Mouse (Mus musculus) forebrain, embryonic 10.5 days (tissue): Measurements from ENCODE around the gene Zfp697. TPM values are rescaled to one million over a fixed set of nuclear protein-coding genes. Genes with fewer than 3 reads are reported as not detected.
"Not testable (repeated sequence)": the region's sequence is repeated elsewhere in the genome, so short reads cannot be mapped to it uniquely, and the experiment has no call there.

Experiments
- DNase-seq: peaks from one replicate; pipeline ENCODE4 v3.0.0-alpha.2; 2017; ENCODE audit warnings: low spot score; ENCODE audit errors: extremely low spot score
- H3K27ac ChIP-seq: fragments of 300-500 bp; sonication (generic); 2 replicates; pipeline ENCODE4 v1.5.1; 2016; ENCODE audit warnings: mild to moderate bottlenecking
- H3K27me3 ChIP-seq: fragments of 300-500 bp; sonication (generic); 2 replicates; pipeline ENCODE4 v1.6.1; 2016; ENCODE audit warnings: mild to moderate bottlenecking; ENCODE audit not compliant: poor library complexity, severe bottlenecking
- H3K36me3 ChIP-seq: fragments of 300-500 bp; sonication (generic); replicated peaks from 2 replicates; pipeline ENCODE4 v1.6.1; 2016; ENCODE audit warnings: mild to moderate bottlenecking, moderate library complexity
- H3K4me1 ChIP-seq: fragments of 300-500 bp; sonication (generic); 2 replicates; pipeline ENCODE4 v1.6.1; 2016
- H3K4me3 ChIP-seq: fragments of 300-500 bp; sonication (generic); 2 replicates; pipeline ENCODE4 v1.5.1; 2016; ENCODE audit warnings: mild to moderate bottlenecking, moderate library complexity
- H3K9me3 ChIP-seq: fragments of 300-500 bp; sonication (generic); 2 replicates; pipeline ENCODE4 v1.6.1; 2016; ENCODE audit warnings: mild to moderate bottlenecking, moderate library complexity
- WGBS: fragments of 180-500 bp; shearing (Covaris S2); methylation state at CpG from one replicate; pipeline ENCODE4 v1.1.7; 2016; 5-methylcytosine and 5-hydroxymethylcytosine counted together
- polyA plus RNA-seq: library from polyadenylated mRNA; unstranded; fragments of >200 nt; fragmentation: Nextera tagmentation; extraction: Ambion mirVana; gene quantifications from 2 replicates; pipeline ENCODE4 v1.2.1, GENCODE M21; 2016

The Zfp697 gene
- polyA plus RNA-seq, 1 experiment from 2014 or later: 7.1 TPM

DNA sequence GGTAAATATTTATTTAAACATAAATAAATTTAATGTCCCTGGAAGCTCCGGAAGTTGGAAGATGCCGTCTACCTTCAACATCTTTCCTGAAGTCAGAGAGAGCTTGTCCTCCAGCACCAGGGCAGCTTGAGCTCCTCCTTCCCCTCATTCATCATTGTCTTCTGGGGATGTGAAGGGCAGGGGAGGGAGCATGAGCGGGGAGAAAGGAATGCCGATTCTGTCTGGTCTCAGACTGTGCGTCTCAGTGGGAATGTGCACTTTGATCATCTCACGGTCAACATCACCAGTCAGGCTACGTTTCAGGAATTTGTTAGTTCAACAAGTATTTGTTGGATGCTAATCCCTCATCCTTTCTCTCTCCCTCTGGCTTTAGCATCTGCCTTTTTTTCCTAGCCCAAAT, 3.0 kb upstream of the Zfp697 start:
- Histone ChIP-seq H3K27me3 (no peaks in the 10 kb centered on the region), H3K27ac (no peak overlapping the region), H3K36me3 (no peaks in the 10 kb centered on the region), H3K4me1 (peaks cover 32% of the 10 kb centered on the region), H3K9me3 (no peaks in the 10 kb centered on the region), H3K4me3 (no peak overlapping the region)
- WGBS: 34% methylated on average over 7 of the region's 7 CpGs
- DNase-seq: no peak

DNA sequence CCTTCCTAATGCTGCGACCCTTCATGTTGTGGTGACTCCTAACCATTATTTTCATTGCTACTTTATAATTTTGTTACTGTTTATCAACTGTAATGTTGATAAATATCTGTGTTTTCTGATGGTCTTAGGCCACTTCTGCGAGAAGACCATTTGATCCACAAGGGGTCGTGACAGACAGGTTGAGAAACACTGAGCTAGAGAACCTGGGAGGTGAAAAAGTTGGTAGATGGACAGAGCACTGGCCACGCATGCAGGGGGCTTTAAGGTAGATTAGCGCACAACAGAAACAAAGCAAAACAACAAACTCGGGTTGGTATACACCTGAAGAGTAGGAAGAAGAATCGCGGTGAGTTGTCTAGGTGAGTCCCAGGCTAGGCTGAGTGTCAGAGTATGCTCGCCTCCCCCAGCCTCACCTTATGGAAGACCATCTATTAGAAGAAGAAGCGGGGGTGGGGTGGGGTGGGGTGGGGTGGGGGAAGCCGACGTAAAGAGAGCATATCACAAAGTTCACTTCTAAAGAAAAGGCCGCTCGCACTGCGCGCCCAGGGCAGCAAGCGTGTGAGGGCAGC, 500 bp upstream of the Zfp697 start:
- Histone ChIP-seq H3K36me3 (no peaks in the 10 kb centered on the region), H3K4me3 (peak overlapping the region; percentile 80), H3K9me3 (no peaks in the 10 kb centered on the region), H3K4me1 (peaks cover 40% of the 10 kb centered on the region), H3K27ac (peak overlapping the region; percentile 92), H3K27me3 (no peaks in the 10 kb centered on the region)
- no peak for DNase-seq
- WGBS: 8% methylated on average over 17 of the region's 17 CpGs

DNA sequence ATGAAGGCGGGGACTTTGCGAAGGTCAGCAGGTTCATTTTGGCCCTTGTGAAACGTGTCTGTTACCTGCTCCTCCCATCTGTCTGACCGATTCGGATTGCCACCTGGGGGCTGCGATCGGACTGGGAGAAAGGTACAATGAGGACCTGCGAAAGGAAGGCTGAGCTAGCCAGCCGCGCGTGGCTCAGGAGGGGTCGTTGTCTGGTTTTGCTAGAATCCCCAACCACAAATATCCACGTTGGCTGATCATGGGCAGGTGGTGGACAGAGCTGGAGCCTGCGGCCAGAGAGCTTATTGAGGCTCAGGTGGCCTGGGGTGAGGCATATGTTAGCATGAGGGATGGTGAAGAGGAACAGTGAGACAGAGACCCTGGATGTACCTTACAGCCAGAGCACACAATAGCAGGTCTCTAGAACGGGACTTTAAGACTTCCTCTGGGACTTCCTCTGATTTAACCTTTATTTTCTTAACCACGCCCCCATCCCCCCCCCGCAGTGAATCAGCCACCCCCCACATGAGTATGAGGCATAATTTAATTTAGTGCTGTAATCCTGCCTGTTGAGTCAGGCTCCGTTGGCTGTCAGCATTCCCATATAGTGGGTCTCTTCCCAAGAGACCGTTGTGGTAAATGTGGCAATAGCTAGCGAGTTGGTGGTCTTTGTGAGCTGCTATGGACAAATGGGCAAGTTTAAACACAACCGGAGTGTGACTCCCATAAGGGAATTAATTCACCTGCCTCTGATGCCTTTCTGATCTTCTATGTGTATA, 946 bp downstream of the Zfp697 start:
- H3K36me3 ChIP-seq: no peaks in the 10 kb centered on the region
- DNase-seq: no peak
- WGBS: 11% methylated on average over 21 of the region's 21 CpGs
- peaks cover 40% of the 10 kb centered on the region for H3K4me1 ChIP-seq
- no peaks in the 10 kb centered on the region for H3K9me3 ChIP-seq
- H3K27me3 ChIP-seq: no peaks in the 10 kb centered on the region
- peak overlapping the region; percentile 80 for H3K4me3 ChIP-seq
- peak overlapping the region; percentile 92 for H3K27ac ChIP-seq

DNA sequence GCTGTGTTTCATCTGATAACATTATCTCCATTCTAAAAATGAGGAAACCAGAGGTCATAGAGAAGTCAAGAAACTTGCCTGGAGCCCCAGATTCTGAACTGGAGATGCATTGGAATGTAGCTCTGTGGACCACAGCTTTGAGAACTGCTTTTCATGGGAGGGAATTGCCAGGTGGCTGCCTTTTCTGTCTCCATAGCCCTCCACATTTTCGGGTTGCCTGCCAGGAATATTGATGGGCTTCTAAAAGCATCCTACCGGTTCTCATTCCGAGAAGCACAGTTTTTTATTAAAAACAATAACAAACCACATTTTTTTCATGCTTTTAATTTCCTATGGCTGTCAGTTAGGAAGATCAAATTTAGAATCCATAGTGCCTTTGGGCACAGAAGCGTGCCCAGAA, 4.8 kb downstream of the Zfp697 start:
- Histone ChIP-seq H3K4me1 (peaks cover 30% of the 10 kb centered on the region), H3K4me3 (no peak overlapping the region), H3K27ac (no peak overlapping the region), H3K27me3 (no peaks in the 10 kb centered on the region), H3K36me3 (no peaks in the 10 kb centered on the region), H3K9me3 (no peaks in the 10 kb centered on the region)
- DNase-seq: no peak
- 81% methylated on average over 4 of the region's 4 CpGs for WGBS

DNA sequence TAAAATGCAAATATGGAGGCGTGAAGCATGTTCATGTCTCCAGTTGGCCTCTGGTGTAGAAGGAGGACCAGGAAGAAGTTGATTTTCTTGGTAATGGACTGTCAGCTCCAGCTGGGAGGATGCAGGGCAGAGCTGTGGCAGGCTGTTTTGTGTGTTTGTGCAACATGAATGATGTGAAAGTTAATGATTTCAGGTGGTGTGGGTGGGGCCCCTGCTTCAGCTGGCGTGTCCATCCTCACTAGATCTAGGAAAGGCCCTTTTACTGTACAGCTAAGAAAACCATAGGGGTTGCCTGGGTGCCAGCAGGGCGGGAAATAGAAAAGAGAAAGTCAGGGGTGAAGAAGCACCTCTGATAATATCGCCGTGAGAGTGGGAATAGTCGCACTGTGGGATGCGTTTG, 5.5 kb downstream of the Zfp697 start:
- Histone ChIP-seq H3K4me1 (peaks cover 24% of the 10 kb centered on the region), H3K9me3 (no peaks in the 10 kb centered on the region), H3K27me3 (no peaks in the 10 kb centered on the region), H3K36me3 (no peaks in the 10 kb centered on the region), H3K27ac (no peak overlapping the region), H3K4me3 (no peak overlapping the region)
- DNase-seq: no peak
- 89% methylated on average over 7 of the region's 7 CpGs for WGBS

DNA sequence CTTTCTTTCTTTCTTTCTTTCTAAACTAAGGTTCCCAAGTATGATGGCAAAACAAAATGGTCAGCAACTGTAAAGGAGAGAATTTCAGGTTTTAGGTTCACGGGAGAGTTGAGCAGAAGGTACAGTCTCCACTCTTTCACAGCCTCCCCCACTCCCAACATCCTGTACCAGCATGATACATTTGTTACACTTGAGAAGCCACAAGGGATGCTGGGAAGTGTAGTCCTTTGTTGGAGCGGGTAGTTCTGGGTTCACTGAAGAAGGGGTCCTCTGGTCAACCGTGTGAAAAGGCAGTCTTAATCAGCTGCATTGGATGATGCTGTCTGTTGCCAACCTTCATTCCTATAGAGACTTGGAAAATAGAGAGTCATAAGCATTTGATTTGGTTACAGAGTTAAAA, 7.0 kb downstream of the Zfp697 start:
- DNase-seq: no peak
- 66% methylated on average over 3 of the region's 3 CpGs for WGBS

DNA sequence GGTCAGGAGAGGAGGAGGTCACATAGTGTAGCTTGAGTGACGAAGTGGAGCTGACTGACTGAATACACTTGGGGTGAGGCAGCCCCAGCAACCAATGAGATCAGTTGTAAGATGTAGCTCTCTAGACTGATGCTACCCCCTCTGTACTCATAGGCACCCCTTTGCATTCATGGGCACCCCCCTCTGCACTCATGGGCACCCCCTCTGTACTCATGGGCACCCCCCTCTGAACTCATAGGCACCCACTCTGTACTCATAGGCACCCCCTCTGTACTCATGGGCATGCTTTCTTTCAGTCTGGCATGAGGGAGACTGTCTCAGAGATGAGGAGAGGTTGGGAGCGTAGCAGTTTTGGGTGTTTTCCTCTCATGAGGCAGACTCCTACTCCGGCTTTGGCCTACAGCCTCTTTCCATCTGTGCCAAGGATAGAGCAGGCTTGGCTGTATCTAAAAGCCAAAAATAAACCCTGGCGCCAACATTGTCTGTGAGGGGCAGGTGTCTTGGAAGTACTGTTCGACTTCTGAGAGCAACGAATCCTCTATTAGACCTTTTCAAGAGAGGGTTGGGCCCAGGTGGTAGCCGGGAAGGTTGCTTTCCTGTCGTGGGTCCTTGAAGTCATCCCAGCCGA, 22.1 kb downstream of the Zfp697 start:
- not testable (repeated sequence) for H3K36me3 ChIP-seq, H3K27me3 ChIP-seq, H3K4me1 ChIP-seq, DNase-seq, H3K9me3 ChIP-seq, H3K4me3 ChIP-seq, H3K27ac ChIP-seq
- WGBS: 96% methylated on average over 9 of the region's 9 CpGs

More for the DNA sequence above, 7.0 kb downstream of the Zfp697 start:
- Histone ChIP-seq H3K4me1 (peaks cover 8% of the 10 kb centered on the region), H3K9me3 (no peaks in the 10 kb centered on the region), H3K36me3 (no peaks in the 10 kb centered on the region), H3K4me3 (no peak overlapping the region), H3K27me3 (no peaks in the 10 kb centered on the region), H3K27ac (no peak overlapping the region)

DNA sequence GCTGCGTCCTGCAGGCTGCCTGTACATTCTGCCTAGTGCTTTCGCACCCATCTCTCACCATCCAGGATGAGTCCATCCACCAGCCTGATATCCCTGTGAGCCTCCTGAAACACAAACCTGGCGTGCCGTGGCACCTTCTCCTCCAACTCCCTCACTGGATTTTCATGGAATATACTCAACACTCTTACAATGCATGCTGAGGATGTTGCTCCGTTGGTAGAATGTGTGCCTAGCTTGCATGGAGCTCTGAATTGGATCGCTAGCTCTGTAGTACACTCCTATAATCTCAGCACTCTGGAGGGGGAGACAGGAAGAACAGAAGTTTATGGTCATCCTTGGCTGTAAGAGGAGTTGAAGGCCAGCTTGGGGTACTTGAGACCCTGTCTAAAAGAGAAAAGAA, 23.6 kb downstream of the Zfp697 start:
- H3K4me1 ChIP-seq, H3K4me3 ChIP-seq, H3K27me3 ChIP-seq, H3K27ac ChIP-seq, DNase-seq, H3K36me3 ChIP-seq, H3K9me3 ChIP-seq: not testable (repeated sequence)
- WGBS: 83% methylated on average over 6 of the region's 6 CpGs

DNA sequence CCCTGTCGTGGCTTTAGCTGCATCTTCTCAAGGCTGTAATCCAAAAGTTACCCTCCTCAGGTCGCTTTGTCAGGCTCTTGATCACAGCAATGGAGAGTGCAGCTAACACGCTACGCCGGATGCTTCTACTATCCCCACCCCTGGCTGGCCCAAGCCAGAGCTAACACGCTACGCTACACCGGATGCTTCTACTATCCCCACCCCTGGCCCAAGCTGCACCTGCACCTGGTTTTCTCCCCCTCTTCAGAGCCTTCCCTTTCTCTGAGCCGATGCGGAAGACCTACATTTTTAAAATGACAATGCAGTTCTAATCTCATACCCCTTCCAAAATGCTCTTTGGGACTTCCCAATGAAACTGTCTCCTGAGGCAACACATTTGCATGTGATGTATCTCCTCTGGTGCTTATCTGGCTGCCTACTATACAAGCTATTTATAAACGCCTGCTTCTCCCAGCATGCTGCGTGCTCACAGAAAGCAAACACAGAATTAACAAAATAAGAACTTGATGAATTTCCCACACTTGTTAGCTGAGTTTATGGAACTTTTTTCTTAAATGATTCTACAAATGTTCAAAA, 24.4 kb downstream of the Zfp697 start:
- 61% methylated on average over 12 of the region's 12 CpGs for WGBS
- H3K27ac ChIP-seq, H3K27me3 ChIP-seq, H3K4me1 ChIP-seq, H3K4me3 ChIP-seq, H3K9me3 ChIP-seq, H3K36me3 ChIP-seq, DNase-seq: not testable (repeated sequence)

DNA sequence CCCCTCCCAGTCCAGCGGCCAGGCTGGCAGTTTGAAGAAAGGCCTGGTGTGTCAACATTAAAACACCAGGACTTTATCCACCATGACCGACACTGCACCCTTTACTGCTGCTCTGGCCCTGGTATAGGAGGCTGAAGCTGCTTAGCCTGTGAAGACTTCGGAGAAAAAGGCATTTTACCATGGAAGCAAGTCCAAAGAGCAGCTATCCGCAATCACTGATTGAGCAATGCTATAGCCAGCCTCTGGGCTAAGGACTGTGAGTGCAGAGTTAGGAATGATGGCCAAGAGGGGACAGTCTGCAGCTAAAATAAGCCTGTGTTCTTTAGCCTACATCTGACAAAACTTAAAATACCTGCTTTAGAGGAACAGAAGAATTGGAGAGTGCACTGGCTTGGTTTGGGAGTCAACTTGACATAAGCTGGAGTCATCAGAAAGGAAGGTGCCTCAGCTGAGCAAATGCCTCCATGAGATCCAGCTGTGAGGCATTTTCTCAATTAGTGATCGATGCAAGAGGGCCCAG, 25.1 kb downstream of the Zfp697 start:
- WGBS: 70% methylated on average over 5 of the region's 5 CpGs
- not testable (repeated sequence) for H3K4me1 ChIP-seq

DNA sequence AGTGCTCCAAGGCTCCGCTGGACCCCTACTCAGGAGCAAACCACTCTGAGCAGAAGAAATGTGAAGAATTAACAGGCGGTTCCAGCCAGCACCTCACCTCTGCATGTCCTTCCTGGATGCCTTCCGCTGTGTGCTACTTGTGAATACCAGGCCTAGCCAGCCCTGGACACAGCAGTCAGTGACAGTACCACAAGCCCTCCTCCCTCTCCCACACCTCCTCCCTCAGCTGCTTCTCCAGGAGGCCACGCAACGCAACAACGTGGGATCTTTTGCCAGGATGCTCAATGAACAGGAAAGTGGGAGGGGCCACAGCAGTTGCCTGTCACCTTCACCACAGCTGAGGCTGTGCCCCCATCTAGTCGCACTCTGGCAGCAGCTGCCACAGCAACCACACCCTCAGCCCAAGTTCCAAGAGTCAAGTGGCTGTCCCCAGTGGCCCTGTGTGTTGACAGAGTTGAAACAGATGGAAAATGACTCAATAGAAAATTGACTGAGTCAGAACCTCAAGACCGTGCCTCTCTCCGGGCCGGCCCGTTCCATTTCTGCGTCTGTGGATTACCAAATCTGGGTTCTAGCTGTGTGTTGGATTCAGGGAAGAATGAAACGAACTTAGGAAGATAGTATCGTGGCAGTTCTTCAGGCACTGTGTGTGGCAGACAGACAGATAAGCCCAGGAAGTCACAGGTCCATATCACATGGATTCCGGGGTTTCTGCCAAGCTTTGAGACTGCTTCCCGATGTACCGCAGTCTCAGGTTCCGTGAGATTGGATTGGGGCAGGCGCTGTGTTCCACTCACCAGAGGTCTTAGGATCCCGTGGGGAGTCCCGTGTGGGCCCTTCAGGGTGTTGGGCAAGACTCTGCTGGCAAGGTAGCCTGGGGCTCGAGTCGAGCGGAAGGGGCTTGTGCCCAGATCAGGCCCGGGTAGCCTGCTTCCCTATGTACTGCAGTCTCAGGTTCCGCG, 28.6 kb downstream of the Zfp697 start:
- 95% methylated on average over 17 of the region's 27 CpGs for WGBS
- H3K27me3 ChIP-seq, H3K27ac ChIP-seq, H3K9me3 ChIP-seq, H3K4me3 ChIP-seq, H3K4me1 ChIP-seq, H3K36me3 ChIP-seq, DNase-seq: not testable (repeated sequence)

More for the DNA sequence above, 25.1 kb downstream of the Zfp697 start:
- not testable (repeated sequence) for H3K9me3 ChIP-seq, H3K27me3 ChIP-seq, H3K36me3 ChIP-seq, H3K27ac ChIP-seq, H3K4me3 ChIP-seq, DNase-seq

DNA sequence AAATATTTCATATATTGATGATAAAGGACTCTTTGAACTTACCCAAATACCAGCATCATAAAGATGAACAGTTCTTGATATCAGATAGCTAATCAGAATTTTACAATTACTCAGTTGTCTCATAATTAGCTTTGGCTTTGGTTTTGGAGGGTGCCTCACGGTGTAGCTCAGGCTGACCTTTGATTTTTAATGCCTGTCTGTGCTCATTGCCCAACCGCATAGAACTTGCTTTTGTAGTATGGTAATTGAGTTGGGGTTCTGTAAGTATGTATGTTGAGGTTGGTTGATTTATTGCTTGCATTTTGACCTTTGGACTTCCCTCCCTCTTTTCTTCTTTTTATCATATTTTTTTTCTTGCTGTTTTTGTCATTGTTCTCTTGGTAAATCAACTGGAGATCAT, 31.5 kb downstream of the Zfp697 start:
- H3K9me3 ChIP-seq: no peaks in the 10 kb centered on the region
- H3K4me1 ChIP-seq: no peaks in the 10 kb centered on the region
- H3K27ac ChIP-seq: no peak overlapping the region
- WGBS: 94% methylated on average over 2 of the region's 2 CpGs
- no peak overlapping the region for H3K4me3 ChIP-seq
- no peak for DNase-seq
- no peaks in the 10 kb centered on the region for H3K27me3 ChIP-seq
- no peaks in the 10 kb centered on the region for H3K36me3 ChIP-seq
